Mouse (Mus musculus): ENCODE measurements around the gene Zfp260.
A peak's percentile ranks its signal among the peaks of the same experiment; 100 is the strongest.
"Not testable (repeated sequence)": the region's sequence is repeated elsewhere in the genome, so short reads cannot be mapped to it uniquely, and the experiment has no call there.

Zfp260 gene

GRCm38 (mm10) chr7:30094646-30095429 is at the start of gene Zfp260:
TSS of gene Zfp260 (plus strand) at chr7:30094777.
- DNase-seq (ENCODE audit: low spot score) = peak; percentile 79

GRCm38 (mm10) chr7:30048126-30048525 is 46.5 kb upstream of the Zfp260 start:
- DNase-seq (ENCODE audit: low spot score) = no peak

- DNase-seq (ENCODE audit: low spot score) = peak; percentile 75
Measured at GRCm38 (mm10) chr7:30050882-30051548, 43.6 kb upstream of the Zfp260 start, which contains the start of gene Zfp14. TSS of gene Zfp14 (minus strand) at chr7:30051380.

- DNase-seq (ENCODE audit: low spot score) = no peak
Measured at GRCm38 (mm10) chr7:30053591-30053990, 41.0 kb upstream of the Zfp260 start.

GRCm38 (mm10) chr7:30060341-30060740 is 34.2 kb upstream of the Zfp260 start:
- no peak for DNase-seq (ENCODE audit: low spot score)

GRCm38 (mm10) chr7:30062478-30062877 is 32.1 kb upstream of the Zfp260 start:
- peak; percentile 22 for DNase-seq (ENCODE audit: low spot score)

GRCm38 (mm10) chr7:30064622-30065021 is 30.0 kb upstream of the Zfp260 start:
- no peak for DNase-seq (ENCODE audit: low spot score)

- peak; percentile 79 for DNase-seq (ENCODE audit: low spot score)
Measured at GRCm38 (mm10) chr7:30072146-30073028, 22.2 kb upstream of the Zfp260 start, which contains the start of gene Zfp82. TSS of gene Zfp82 (minus strand) at chr7:30072900.

- DNase-seq (ENCODE audit: low spot score) = no peak
Measured at GRCm38 (mm10) chr7:30086524-30086923, 8.1 kb upstream of the Zfp260 start.

GRCm38 (mm10) chr7:30089405-30089804 is 5.2 kb upstream of the Zfp260 start:
- no peak for DNase-seq (ENCODE audit: low spot score)

- DNase-seq (ENCODE audit: low spot score) = peak; percentile 95
Measured at GRCm38 (mm10) chr7:30090092-30090969, 4.2 kb upstream of the Zfp260 start, which contains the start of the genes Gm26920 and Zfp566. TSS of gene Gm26920 (minus strand) at chr7:30090410. TSS of gene Zfp566 (minus strand) at chr7:30090527.

GRCm38 (mm10) chr7:30090970-30091585 is 3.5 kb upstream of the Zfp260 start:
- DNase-seq (ENCODE audit: low spot score) = peak; percentile 30

- DNase-seq (ENCODE audit: low spot score) = no peak
Measured at GRCm38 (mm10) chr7:30092666-30093065, 1.9 kb upstream of the Zfp260 start.

- no peak for DNase-seq (ENCODE audit: low spot score)
Measured at GRCm38 (mm10) chr7:30093918-30094415, 610 bp upstream of the Zfp260 start.

GRCm38 (mm10) chr7:30095551-30096125 is 1.1 kb downstream of the Zfp260 start:
- DNase-seq (ENCODE audit: low spot score) = no peak

- DNase-seq (ENCODE audit: low spot score) = no peak
Measured at GRCm38 (mm10) chr7:30099297-30099696, 4.7 kb downstream of the Zfp260 start.

- DNase-seq (ENCODE audit: low spot score) = no peak
Measured at GRCm38 (mm10) chr7:30116076-30116475, 21.5 kb downstream of the Zfp260 start.

- DNase-seq (ENCODE audit: low spot score) = not testable (repeated sequence)
Measured at GRCm38 (mm10) chr7:30117935-30118334, 23.4 kb downstream of the Zfp260 start.

- DNase-seq (ENCODE audit: low spot score) = peak; percentile 77
Measured at GRCm38 (mm10) chr7:30121308-30122187, 27.0 kb downstream of the Zfp260 start, which contains the start of gene Zfp382. TSS of gene Zfp382 (plus strand) at chr7:30121942.

Measured in c-Kit-positive CD71-positive TER-119-positive erythroid progenitor cells, embryonic 14.5 days (primary cell).